ENCODE assay signal across 8 mouse cellular contexts in the genomic region with DNA sequence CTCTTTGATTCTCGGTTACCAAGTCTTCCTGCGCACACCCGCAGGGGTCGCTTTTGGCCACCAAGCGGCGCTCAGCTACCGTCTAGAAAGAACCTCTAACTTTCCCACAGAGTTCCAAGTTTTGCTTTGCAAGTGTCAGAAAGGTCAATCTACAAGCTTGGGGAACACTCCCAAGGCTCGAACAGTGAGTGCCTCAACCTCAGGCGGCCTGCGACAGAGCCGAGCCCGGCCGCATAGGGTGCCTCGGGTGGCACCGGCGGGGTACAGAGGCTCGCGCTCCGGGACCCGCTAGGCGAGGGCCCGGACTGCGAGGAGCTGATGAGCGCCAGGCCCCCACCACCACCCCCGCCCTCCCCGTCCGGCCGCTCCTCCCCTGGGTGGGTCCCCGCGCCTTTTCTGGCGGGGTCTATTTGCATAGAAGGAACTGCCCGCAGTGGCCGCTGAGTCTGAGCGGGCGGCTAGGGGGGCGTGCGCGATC. TPM values are rescaled to one million over a fixed set of nuclear protein-coding genes. Genes with fewer than 3 reads are reported as not detected.
A peak's percentile ranks its signal among the peaks of the same experiment; 100 is the strongest.
DNase-seq lines count a peak whose midpoint lies in the region; ATAC-seq and TF ChIP-seq lines count a peak whose summit lies in the region.

A gene (plus strand): TSS at position 357 of the 478 bp plus-strand sequence.

- peak; percentile 88 for ATAC-seq in hindbrain, embryonic 11.5 days (ENCODE audit: low FRiP score)
- peak; percentile 92 for ATAC-seq in lung, postnatal 0 days

- peak; percentile 71 for DNase-seq in WW6 (ENCODE audit: low read depth, low spot score)
- peak; percentile 84 to 87 for DNase-seq in cerebellum, postnatal 10 days
- peak; percentile 32 to 70 for DNase-seq in frontal cortex, postnatal 14 days (ENCODE audit: low spot score in 2 of 2)
- peak; percentile 86 for DNase-seq in hindbrain, embryonic 11.5 days (ENCODE audit: low spot score)
- peak; percentile 39 for DNase-seq in layer of hippocampus, adult 9-10 months (ENCODE audit: low spot score)
- peak; percentile 96 for DNase-seq in lung, postnatal 0 days (ENCODE audit: low spot score)
- peak; percentile 77 for DNase-seq in ovary, postnatal 36 days (ENCODE audit: low spot score)
- peak; percentile 40 to 54 for DNase-seq in urinary bladder, adult 18-20 months (ENCODE audit: low spot score in 2 of 2)

- H3K9me3 ChIP-seq in hindbrain, embryonic 11.5 days (ENCODE audit: control insufficient read depth, low read length): no peaks in the 10 kb centered on the region
- no peaks in the 10 kb centered on the region for H3K9me3 ChIP-seq in lung, postnatal 0 days (ENCODE audit: low read length)

- peak; percentile 95 for TF ChIP-seq CTCF in lung, postnatal 0 days (IDR thresholded peaks at IDR 0.05)

- H3K9ac ChIP-seq in hindbrain, embryonic 11.5 days (ENCODE audit: low read depth, low read length): peak within 1 kb of the TSS; percentile 60
- peak within 1 kb of the TSS; percentile 36 for H3K9ac ChIP-seq in lung, postnatal 0 days (replicated peaks; ENCODE audit: low read depth)

- under 1% methylated on average over 31 of the region's 38 CpGs for WGBS in hindbrain, embryonic 11.5 days
- WGBS in lung, postnatal 0 days: 3% methylated on average over 27 of the region's 38 CpGs

- H3K27me3 ChIP-seq in hindbrain, embryonic 11.5 days (ENCODE audit: control insufficient read depth, insufficient read depth, low read length): peaks cover 3% of the 10 kb centered on the region; the same call in 1 of the 2 replicates
- no peaks in the 10 kb centered on the region; the same call in 1 of the 2 replicates for H3K27me3 ChIP-seq in lung, postnatal 0 days (replicated peaks; ENCODE audit: insufficient read depth, low read length)

- peaks cover 4% of the 10 kb centered on the region; the same call in 1 of the 2 replicates for H3K4me1 ChIP-seq in hindbrain, embryonic 11.5 days (replicated peaks; ENCODE audit: control insufficient read depth, insufficient read depth, low read length)
- no peaks in the 10 kb centered on the region for H3K4me1 ChIP-seq in lung, postnatal 0 days (ENCODE audit: insufficient read depth, low read depth, low read length)

- H3K36me3 ChIP-seq in hindbrain, embryonic 11.5 days (ENCODE audit: control insufficient read depth, insufficient read depth, low read length): no peaks in the 10 kb centered on the region
- H3K36me3 ChIP-seq in lung, postnatal 0 days (ENCODE audit: insufficient read depth, low read length): no peaks in the 10 kb centered on the region

- peak within 1 kb of the TSS; percentile 50 for H3K4me3 ChIP-seq in hindbrain, embryonic 11.5 days (ENCODE audit: low read depth, low read length)
- peak within 1 kb of the TSS; percentile 65 for H3K4me3 ChIP-seq in lung, postnatal 0 days (ENCODE audit: low read depth, low read length)

- H3K4me2 ChIP-seq in hindbrain, embryonic 11.5 days (replicated peaks; ENCODE audit: low read depth, low read length): peak within 1 kb of the TSS; percentile 90
- H3K4me2 ChIP-seq in lung, postnatal 0 days (replicated peaks; ENCODE audit: low read depth, low read length): peak within 1 kb of the TSS; percentile 96

- H3K27ac ChIP-seq in hindbrain, embryonic 11.5 days (ENCODE audit: low read depth, low read length): no peak within 1 kb of the TSS
- peak within 1 kb of the TSS; percentile 80 for H3K27ac ChIP-seq in lung, postnatal 0 days (ENCODE audit: low read length)

- TF ChIP-seq EP300 in lung, postnatal 0 days (IDR thresholded peaks at IDR 0.05): no peak

RNA-seq across cellular contexts. Expression of the gene that starts here (rescaled TPM):
- 9.0 and 9.7 TPM in 2 replicates for polyA plus RNA-seq in hindbrain, embryonic 11.5 days (2014; fragmentation: Nextera tagmentation; extraction: Ambion mirVana)
- 17.2 and 18.2 TPM in 2 replicates for polyA plus RNA-seq in lung, postnatal 0 days (2015; fragmentation: Nextera tagmentation; extraction: Ambion mirVana)

Comparison
In these comparisons a context has a peak if more than half of its experiments do, and no peak if none do; other contexts are left out.
1. DNase-seq: peak in every context shown above with its lines; median percentile 96 in lung, postnatal 0 days; 86 in hindbrain, embryonic 11.5 days; 86 in cerebellum, postnatal 10 days; 77 in ovary, postnatal 36 days; 71 in WW6; 51 in frontal cortex, postnatal 14 days; 47 in urinary bladder, adult 18-20 months; 39 in layer of hippocampus, adult 9-10 months.